Mouse (Mus musculus) cortical plate, adult 2 months (tissue): ENCODE measurements around the gene Krtap14.

ENCODE experiments used
- CTCF ChIP-seq: fragments of 200-500 bp; IDR thresholded peaks from 2 replicates; pipeline ENCODE4 v1.5.1; 2011; ENCODE audit warnings: mild to moderate bottlenecking, control low read depth, low read length; ENCODE audit not compliant: insufficient read depth; ENCODE audit errors: extremely low read depth
- POLR2A ChIP-seq: fragments of 200-500 bp; IDR thresholded peaks from 2 replicates; pipeline ENCODE4 v1.6.1; 2011; ENCODE audit warnings: mild to moderate bottlenecking, low read length, control low read depth; ENCODE audit not compliant: insufficient read depth; ENCODE audit errors: extremely low read depth

- TF ChIP-seq CTCF, result no peak
- no peak for TF ChIP-seq POLR2A
These were observed 39.0 kb upstream of the Krtap14 start for GRCm38 (mm10) chr16:88864887-88865407.
